Mouse (Mus musculus): ENCODE results near the gene Bod1. TPM values are rescaled to one million over a fixed set of nuclear protein-coding genes. Genes with fewer than 3 reads are reported as not detected.

Gene Bod1
- polyA plus RNA-seq, 1 experiment from 2014 or later: 136 TPM

- no peak overlapping the region for H3K27ac ChIP-seq
- H3K27me3 ChIP-seq (ENCODE audit: insufficient read depth, poor library complexity, severe bottlenecking): no peaks in the 10 kb centered on the region
- H3K36me3 ChIP-seq: no peaks in the 10 kb centered on the region
- H3K4me3 ChIP-seq: no peak overlapping the region
- DNase-seq (ENCODE audit: low spot score): no peak
- no peaks in the 10 kb centered on the region for H3K9me3 ChIP-seq
- 62% methylated on average over 3 of the region's 3 CpGs for WGBS
- peaks cover 9% of the 10 kb centered on the region; the same call in 1 of the 2 replicates for H3K4me1 ChIP-seq (replicated peaks)
Measured at GRCm38 (mm10) chr11:31617236-31617635, 54.4 kb downstream of the Bod1 start.

GRCm38 (mm10) chr11:31616722-31617121, 55.0 kb downstream of the Bod1 start:
- WGBS: 69% methylated on average over 4 of the region's 4 CpGs
- no peak overlapping the region for H3K4me3 ChIP-seq
- no peaks in the 10 kb centered on the region for H3K9me3 ChIP-seq
- DNase-seq (ENCODE audit: low spot score): no peak
- H3K27me3 ChIP-seq (ENCODE audit: insufficient read depth, poor library complexity, severe bottlenecking): no peaks in the 10 kb centered on the region
- H3K36me3 ChIP-seq: no peaks in the 10 kb centered on the region
- no peak overlapping the region for H3K27ac ChIP-seq
- H3K4me1 ChIP-seq (replicated peaks): peaks cover 9% of the 10 kb centered on the region; the same call in 1 of the 2 replicates

Other genes with a start within 250 kb of the Bod1 start
- gene Cpeb4, start 200.3 kb upstream of the Bod1 start, polyA plus RNA-seq (2016; fragmentation: Nextera tagmentation; extraction: Ambion mirVana): 5.4 and 6.0 TPM in 2 replicates